Mouse (Mus musculus): ENCODE data around the gene Gfi1b.

DNA sequence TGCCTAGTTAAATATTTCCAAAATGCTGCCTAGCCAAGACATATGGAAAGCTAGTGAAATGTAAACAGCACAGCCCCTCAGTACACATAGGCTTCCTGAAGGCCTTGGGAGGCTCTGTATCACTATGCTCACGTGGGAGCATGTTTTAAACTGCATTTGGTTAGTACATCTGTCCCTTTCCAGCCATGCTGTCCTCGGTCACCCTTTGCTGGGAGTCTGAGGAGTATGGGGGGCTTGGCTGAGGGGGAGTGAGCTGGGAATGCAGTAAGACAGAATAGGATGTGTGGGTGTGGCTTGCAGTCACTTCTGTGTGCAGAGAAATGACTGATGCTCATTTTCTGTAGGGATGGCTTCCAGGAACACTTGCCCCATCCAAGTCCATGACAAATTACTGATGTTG lies 36.1 kb downstream of the Gfi1b start:
- TF ChIP-seq CTCF (IDR thresholded peaks at IDR 0.05; ENCODE audit: insufficient read depth, low read length) (no peak), POLR2A (IDR thresholded peaks at IDR 0.05; ENCODE audit: borderline replicate concordance, extremely low read depth, low read depth, low read length) (no peak)
